Mouse (Mus musculus) cortical plate, adult 2 months (tissue): ENCODE measurements around the gene Kcnq5.

Source experiments
- CTCF ChIP-seq: fragments of 200-500 bp; IDR thresholded peaks from 2 replicates; pipeline ENCODE4 v1.5.1; 2011; ENCODE audit warnings: mild to moderate bottlenecking, control low read depth, low read length; ENCODE audit not compliant: insufficient read depth; ENCODE audit errors: extremely low read depth
- POLR2A ChIP-seq: fragments of 200-500 bp; IDR thresholded peaks from 2 replicates; pipeline ENCODE4 v1.6.1; 2011; ENCODE audit warnings: mild to moderate bottlenecking, low read length, control low read depth; ENCODE audit not compliant: insufficient read depth; ENCODE audit errors: extremely low read depth

- TF ChIP-seq CTCF, result no peak
- TF ChIP-seq POLR2A, result no peak
Observed at GRCm38 (mm10) chr1:21425654-21426053, 536.1 kb downstream of the Kcnq5 start.
